Mouse (Mus musculus) WW6 (cell line): ENCODE results near the gene Lrrc36.

Experiments
- DNase-seq: peaks from one replicate; pipeline ENCODE4 v3.0.0-alpha.2; 2013; ENCODE audit warnings: low read depth, low spot score

Gene Lrrc36

GRCm38 (mm10) chr8:105466700-105467291 lies 53.4 kb downstream of the Lrrc36 start:
- no peak for DNase-seq

DNA sequence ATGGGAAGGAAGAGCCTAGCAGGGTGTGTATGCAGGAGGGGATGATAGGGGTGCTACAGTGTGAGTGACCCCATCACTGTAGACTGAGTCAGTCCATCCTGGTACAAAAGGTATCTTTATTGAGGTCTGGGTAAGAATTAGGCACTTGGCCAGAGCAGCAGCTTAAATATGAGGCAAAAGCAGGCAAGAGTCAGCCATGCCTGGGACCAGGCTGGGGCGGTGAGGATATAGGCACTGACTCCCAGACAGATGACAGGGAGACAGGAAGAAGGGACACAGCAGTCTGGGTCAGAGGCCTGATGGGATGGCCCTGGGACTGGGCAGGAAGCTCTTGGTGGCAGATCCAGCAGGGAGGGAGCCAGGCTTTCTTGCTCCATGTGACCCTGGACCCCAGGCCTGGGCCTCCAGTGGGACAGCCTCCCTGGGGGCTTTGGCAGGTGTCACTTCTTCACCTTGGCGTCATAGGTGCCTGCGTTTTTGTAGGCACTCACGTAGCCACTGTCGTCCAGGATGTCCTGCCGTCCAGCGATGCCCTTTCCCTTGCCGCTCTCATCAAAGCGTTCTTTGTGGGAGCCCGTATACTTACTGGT lies 54.1 kb downstream of the Lrrc36 start:
- no peak for DNase-seq

- DNase-seq = no peak
Observed at GRCm38 (mm10) chr8:105468002-105468720, 54.8 kb downstream of the Lrrc36 start.

- DNase-seq = no peak
Observed at GRCm38 (mm10) chr8:105469041-105469695, 55.8 kb downstream of the Lrrc36 start.

DNA sequence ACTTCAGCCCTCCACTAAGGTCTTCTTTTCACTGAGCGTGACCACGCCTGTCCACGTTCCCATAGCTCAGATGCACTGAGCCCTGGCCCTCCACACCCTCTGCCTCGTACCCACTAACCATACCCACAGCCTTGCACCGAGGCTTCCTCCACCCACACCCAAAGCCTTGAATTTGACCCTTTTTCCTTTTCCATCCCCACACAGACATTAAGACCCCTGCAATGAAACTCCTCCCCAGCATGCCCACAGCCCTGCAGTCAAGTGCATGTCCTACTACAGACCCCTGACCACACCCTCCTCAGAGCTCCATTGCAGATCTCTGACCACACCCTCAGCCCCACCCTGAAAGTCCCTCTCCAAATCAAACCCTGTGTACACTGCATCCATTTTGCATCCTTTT lies 56.4 kb downstream of the Lrrc36 start:
- no peak for DNase-seq

GRCm38 (mm10) chr8:105470262-105470661 lies 56.9 kb downstream of the Lrrc36 start:
- DNase-seq = no peak

GRCm38 (mm10) chr8:105470681-105471313 lies 57.4 kb downstream of the Lrrc36 start:
- DNase-seq = no peak

- DNase-seq = peak; percentile 90
Observed at GRCm38 (mm10) chr8:105471314-105472015, 58.1 kb downstream of the Lrrc36 start, which contains the start of gene Tppp3. TSS of gene Tppp3 (minus strand) at chr8:105471526.

DNA sequence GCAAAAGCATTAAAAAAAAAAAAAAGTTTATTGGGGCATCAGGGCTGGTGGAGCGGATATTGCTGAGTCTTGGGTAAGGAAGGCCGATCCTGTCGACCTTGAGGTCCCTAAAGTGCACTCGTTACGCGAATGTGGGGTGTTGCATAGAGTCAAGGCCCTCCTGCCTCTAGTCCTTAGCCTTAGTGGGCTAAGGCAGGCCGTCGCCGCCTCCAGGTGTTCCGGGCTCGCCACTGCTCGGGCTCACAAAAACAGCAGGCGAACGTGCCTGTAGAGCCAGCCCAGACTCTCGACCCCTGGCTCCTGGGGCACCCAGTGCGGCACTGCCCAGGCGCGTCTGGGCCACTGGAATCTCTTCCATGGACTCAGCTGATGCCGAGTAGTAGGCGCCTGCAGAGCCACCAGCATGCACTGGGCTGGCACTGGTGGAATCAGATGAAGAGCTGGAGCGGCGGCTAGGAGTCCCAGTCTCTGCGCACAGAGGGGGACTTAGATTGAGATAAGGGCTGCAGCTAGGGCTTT lies 59.1 kb downstream of the Lrrc36 start:
- DNase-seq = no peak

DNA sequence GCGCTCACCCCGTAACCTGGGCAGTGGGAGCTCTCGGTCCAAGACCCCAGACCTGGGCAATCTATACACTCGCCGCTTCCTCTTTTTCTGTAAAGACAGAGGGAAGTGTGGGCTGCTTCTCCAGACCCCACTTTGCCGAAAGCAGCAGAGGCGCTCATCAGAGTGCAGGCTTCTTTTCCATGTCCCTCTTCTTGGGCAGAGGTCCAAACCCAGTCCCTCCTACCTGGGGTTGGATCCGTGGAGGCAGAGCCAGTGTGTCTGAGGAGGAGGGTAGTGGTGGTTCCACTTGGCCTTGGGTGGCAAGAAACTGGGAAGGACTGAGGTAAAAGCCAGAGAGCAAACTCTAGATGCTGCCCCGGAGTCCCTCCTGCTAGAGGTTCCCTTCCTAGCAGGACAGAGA lies 59.6 kb downstream of the Lrrc36 start:
- no peak for DNase-seq

DNA sequence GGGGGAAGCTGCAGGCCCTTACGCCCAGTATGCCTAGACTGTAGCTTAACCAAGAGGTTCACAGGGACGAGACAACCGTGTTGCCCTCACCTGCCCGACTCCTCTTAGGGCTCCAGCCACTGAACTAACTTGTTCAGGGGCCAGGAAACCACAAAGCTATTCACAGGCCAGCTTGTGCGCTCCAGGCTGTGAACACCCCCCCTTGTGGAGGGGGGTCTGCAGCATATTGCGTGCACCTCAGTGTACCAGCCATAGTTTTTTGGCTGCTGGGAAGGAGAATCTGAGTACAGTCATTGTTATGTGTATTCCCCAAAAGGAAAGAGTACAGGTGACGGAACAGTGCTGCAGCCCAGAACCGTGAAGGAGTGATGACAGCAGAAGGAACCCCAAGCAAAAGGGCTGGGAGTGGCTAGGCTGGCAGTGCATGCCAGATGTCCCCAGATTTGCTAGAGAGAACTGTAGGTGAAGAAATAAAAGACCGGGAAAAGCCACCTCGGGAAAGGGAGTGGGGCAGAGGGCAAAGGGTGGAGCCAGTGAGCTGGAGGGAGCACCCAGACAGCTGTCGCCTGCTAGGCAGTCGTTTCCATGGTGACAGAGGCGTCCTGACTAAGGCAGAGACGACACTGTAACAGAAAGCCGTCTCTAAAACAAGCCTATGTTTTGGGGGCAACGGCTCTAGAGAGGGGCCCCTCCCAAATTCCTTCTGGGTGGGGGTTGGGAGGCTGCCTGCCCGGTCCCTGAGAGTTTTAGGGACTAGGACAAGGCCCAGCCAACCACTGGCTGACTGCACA lies 60.6 kb downstream of the Lrrc36 start:
- DNase-seq = no peak

- DNase-seq = no peak
Observed at GRCm38 (mm10) chr8:105474680-105475079, 61.3 kb downstream of the Lrrc36 start.

- DNase-seq = no peak
Observed at GRCm38 (mm10) chr8:105475254-105475653, 61.9 kb downstream of the Lrrc36 start.

- DNase-seq = no peak
Observed at GRCm38 (mm10) chr8:105475742-105476141, 62.4 kb downstream of the Lrrc36 start.

GRCm38 (mm10) chr8:105476161-105476560 lies 62.8 kb downstream of the Lrrc36 start:
- no peak for DNase-seq

GRCm38 (mm10) chr8:105476628-105477413 lies 63.5 kb downstream of the Lrrc36 start:
- no peak for DNase-seq

- no peak for DNase-seq
Observed at GRCm38 (mm10) chr8:105477792-105478191, 64.4 kb downstream of the Lrrc36 start.

DNA sequence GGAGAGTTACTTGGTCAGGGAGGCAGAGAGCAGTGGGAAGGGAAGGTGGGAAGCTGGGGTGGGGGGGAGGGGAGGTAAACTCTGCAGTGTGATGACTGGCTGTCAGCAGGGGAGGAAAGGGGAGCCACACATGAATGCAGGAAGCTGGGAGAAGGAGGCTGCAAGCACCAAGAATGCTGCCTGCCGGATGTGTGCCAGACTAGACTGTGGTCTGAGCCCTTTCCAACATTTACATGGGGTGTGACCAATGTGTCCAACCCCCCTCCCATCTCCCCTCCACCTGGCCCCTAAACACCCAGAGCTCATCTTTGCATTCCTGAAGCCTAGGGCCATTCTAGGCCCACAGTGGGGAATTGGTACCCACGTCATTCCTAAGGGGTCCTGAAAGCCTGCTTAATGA lies 67.6 kb downstream of the Lrrc36 start:
- DNase-seq = no peak

GRCm38 (mm10) chr8:105481453-105481852 lies 68.1 kb downstream of the Lrrc36 start:
- peak; percentile 85 for DNase-seq
